Mouse (Mus musculus) limb, embryonic 11.5 days (tissue): ENCODE measurements around the gene Tmem56. TPM values are rescaled to one million over a fixed set of nuclear protein-coding genes. Genes with fewer than 3 reads are reported as not detected.

ENCODE experiments used
- ATAC-seq: fragments of 200-750 bp; cut with Nextera tagmentation; 2 replicates; pipeline ENCODE4 v1.8.0; 2017; ENCODE audit warnings: low read depth; ENCODE audit not compliant: insufficient number of reproducible peaks, low FRiP score, low TSS enrichment
- DNase-seq: peaks from one replicate; pipeline ENCODE4 v3.0.0-alpha.2; 2015; ENCODE audit warnings: low spot score
- H3K27ac ChIP-seq: fragments of 300-500 bp; sonication (generic); replicated peaks from 2 replicates; pipeline ENCODE4 v1.5.1; 2014; ENCODE audit warnings: low read depth, mild to moderate bottlenecking, low read length
- H3K27me3 ChIP-seq: fragments of 300-500 bp; sonication (generic); 2 replicates; pipeline ENCODE4 v1.6.1; 2014; ENCODE audit warnings: mild to moderate bottlenecking, low read length, mixed read lengths; ENCODE audit not compliant: control insufficient read depth, insufficient read depth
- H3K36me3 ChIP-seq: fragments of 300-500 bp; sonication (generic); 2 replicates; pipeline ENCODE4 v1.6.1; 2014; ENCODE audit warnings: mild to moderate bottlenecking, low read length, moderate library complexity, mixed read lengths; ENCODE audit not compliant: control insufficient read depth, insufficient read depth
- H3K4me1 ChIP-seq: fragments of 300-500 bp; sonication (generic); 2 replicates; pipeline ENCODE4 v1.6.1; 2014; ENCODE audit warnings: low read length, mixed read lengths; ENCODE audit not compliant: control insufficient read depth, insufficient read depth
- H3K4me2 ChIP-seq: fragments of 300-500 bp; sonication (generic); 2 replicates; pipeline ENCODE4 v1.6.1; 2014; ENCODE audit warnings: low read depth, mild to moderate bottlenecking, moderate library complexity; ENCODE audit not compliant: severe bottlenecking
- H3K4me3 ChIP-seq: fragments of 300-500 bp; sonication (generic); 2 replicates; pipeline ENCODE4 v1.5.1; 2014; ENCODE audit warnings: low read depth, low read length
- H3K9ac ChIP-seq: fragments of 300-500 bp; sonication (generic); 2 replicates; pipeline ENCODE4 v1.6.1; 2014; ENCODE audit warnings: mild to moderate bottlenecking, low read length
- H3K9me3 ChIP-seq: fragments of 300-500 bp; sonication (generic); 2 replicates; pipeline ENCODE4 v1.6.1; 2016; ENCODE audit warnings: low read length; ENCODE audit not compliant: control insufficient read depth
- WGBS: fragments of 180-500 bp; shearing (Covaris S2); extraction: QIAGEN DNeasy Blood & Tissue Kit; methylation state at CpG from one replicate; pipeline ENCODE4 v1.1.7; 2014; 5-methylcytosine and 5-hydroxymethylcytosine counted together
- polyA plus RNA-seq: library from polyadenylated mRNA; unstranded; fragments of >200 nt; fragmentation: Nextera tagmentation; extraction: Ambion mirVana; gene quantifications from 2 replicates; pipeline ENCODE4 v1.2.1, GENCODE M21; 2014

Gene Tmem56
- polyA plus RNA-seq, 1 experiment from 2014 or later, result 0.95 TPM

DNA sequence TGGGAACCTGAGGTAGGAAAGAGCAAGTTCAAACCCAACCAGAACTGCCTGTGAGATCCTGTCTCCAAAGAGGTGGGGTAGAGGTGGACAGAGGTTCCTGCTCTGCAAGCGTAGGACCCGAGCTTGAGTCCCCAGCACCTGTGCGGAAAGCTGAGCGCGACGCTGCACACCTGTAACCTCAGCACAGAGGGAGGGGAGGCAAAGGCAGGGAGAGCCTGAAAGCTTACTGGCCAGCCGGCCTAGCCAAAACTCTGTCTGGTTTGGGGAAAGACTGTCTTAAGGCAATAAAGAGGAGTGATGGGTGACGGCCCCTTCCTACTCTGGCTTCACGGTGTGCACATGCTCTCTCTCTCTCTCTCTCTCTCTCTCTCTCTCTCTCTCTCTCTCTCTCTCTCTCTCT lies 30.1 kb upstream of the Tmem56 start:
- DNase-seq (no peak), ATAC-seq (no peak)
- Histone ChIP-seq H3K4me1 (no peaks in the 10 kb centered on the region), H3K27ac (no peak overlapping the region), H3K36me3 (no peaks in the 10 kb centered on the region), H3K9me3 (no peaks in the 10 kb centered on the region), H3K9ac (no peak overlapping the region), H3K4me3 (no peak overlapping the region), H3K4me2 (no peak overlapping the region), H3K27me3 (no peaks in the 10 kb centered on the region)
- 65% methylated on average over 9 of the region's 9 CpGs for WGBS

GRCm38 (mm10) chr3:121312426-121312825 lies 29.5 kb upstream of the Tmem56 start:
- H3K4me2 ChIP-seq, result no peak overlapping the region
- ATAC-seq, result no peak
- H3K4me3 ChIP-seq, result no peak overlapping the region
- no peak for DNase-seq
- no peaks in the 10 kb centered on the region for H3K27me3 ChIP-seq
- no peaks in the 10 kb centered on the region for H3K9me3 ChIP-seq
- no peaks in the 10 kb centered on the region for H3K4me1 ChIP-seq
- H3K36me3 ChIP-seq, result no peaks in the 10 kb centered on the region
- 86% methylated on average over 6 of the region's 6 CpGs for WGBS
- H3K9ac ChIP-seq, result no peak overlapping the region
- H3K27ac ChIP-seq, result no peak overlapping the region

DNA sequence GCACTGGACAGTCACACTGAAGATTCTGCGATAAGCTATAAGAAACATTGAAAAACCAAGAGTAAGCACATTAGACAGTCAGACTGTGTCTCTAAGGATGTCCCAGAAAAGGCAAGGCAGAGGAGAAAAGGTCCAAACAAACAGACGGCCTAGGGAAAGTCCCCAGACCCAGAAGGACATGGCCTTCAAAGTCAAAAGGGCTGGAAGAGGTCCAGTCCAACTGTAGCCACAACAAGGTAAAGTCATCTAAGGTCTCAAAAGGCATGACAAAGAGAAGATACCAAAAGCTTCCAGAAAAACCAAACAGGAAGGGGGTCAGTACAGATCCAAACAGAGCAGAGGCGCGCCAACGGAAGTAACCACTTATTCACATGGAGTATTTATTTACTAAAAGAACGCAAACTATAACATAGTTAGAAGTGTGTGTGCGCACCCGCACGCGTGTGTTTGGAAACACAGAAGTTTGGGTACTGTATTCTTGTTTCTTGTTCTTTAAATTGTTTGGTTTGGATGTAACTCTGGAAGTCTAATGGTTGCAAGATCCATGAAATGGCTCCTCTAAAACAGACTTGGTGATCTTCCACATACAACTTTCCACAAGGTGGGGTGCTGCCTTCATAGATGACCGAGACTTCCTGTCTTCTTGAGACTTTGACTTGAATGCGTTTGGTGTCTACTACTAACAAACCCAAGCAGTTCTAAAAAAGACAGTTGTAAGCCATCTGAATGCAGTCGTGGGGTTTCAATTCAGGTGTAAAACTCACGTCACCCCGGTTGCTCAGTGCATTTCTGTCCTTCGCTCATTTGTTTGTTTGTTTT lies 27.2 kb upstream of the Tmem56 start:
- Histone ChIP-seq H3K4me2 (no peak overlapping the region), H3K9me3 (no peaks in the 10 kb centered on the region), H3K27ac (no peak overlapping the region), H3K9ac (no peak overlapping the region), H3K27me3 (no peaks in the 10 kb centered on the region), H3K36me3 (no peaks in the 10 kb centered on the region), H3K4me1 (no peaks in the 10 kb centered on the region), H3K4me3 (no peak overlapping the region)
- DNase-seq, result no peak
- 92% methylated on average over 16 of the region's 16 CpGs for WGBS
- no peak for ATAC-seq

DNA sequence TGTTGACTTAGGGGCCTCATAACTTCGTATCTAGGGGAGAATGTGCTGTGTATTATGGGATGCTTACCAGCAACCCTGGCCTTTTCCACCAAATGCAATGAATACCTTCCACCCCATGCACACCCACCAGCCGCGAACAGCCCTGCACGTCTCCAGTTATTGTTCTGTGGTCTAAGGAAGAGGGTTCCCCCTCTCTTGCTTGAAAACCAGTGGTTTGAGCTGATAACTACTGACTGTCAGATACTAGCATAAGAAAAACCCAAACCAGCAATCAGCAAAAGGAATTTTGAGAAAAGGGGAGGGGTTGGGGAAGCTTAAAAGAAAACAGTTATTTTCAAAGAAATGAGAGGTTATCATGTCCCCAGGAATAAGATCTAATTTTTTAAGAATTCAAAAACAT lies 26.5 kb upstream of the Tmem56 start:
- H3K9me3 ChIP-seq, result no peaks in the 10 kb centered on the region
- no peak overlapping the region for H3K4me2 ChIP-seq
- no peak overlapping the region for H3K9ac ChIP-seq
- ATAC-seq (no peak), DNase-seq (no peak)
- no peak overlapping the region for H3K4me3 ChIP-seq
- 84% methylated on average over 4 of the region's 4 CpGs for WGBS
- no peaks in the 10 kb centered on the region for H3K27me3 ChIP-seq
- H3K27ac ChIP-seq, result no peak overlapping the region
- no peaks in the 10 kb centered on the region for H3K36me3 ChIP-seq
- H3K4me1 ChIP-seq, result no peaks in the 10 kb centered on the region

- Histone ChIP-seq H3K4me2 (no peak overlapping the region), H3K9me3 (no peaks in the 10 kb centered on the region), H3K4me3 (no peak overlapping the region), H3K9ac (no peak overlapping the region), H3K27ac (no peak overlapping the region), H3K36me3 (no peaks in the 10 kb centered on the region), H3K4me1 (no peaks in the 10 kb centered on the region), H3K27me3 (no peaks in the 10 kb centered on the region)
- WGBS, result 75% methylated on average over 5 of the region's 5 CpGs
- DNase-seq (no peak), ATAC-seq (no peak; the same call in 1 of the 2 replicates)
Measured at GRCm38 (mm10) chr3:121308935-121309334, 26.0 kb upstream of the Tmem56 start.

- peak; percentile 54; the same call in 1 of the 2 replicates for ATAC-seq
- Histone ChIP-seq H3K4me3 (no peak overlapping the region), H3K27ac (no peak overlapping the region), H3K4me2 (no peak overlapping the region), H3K9me3 (no peaks in the 10 kb centered on the region), H3K27me3 (no peaks in the 10 kb centered on the region), H3K4me1 (no peaks in the 10 kb centered on the region), H3K9ac (no peak overlapping the region), H3K36me3 (no peaks in the 10 kb centered on the region)
- 80% methylated on average over 7 of the region's 7 CpGs for WGBS
- DNase-seq, result peak; percentile 84
Measured at GRCm38 (mm10) chr3:121307532-121308234, 24.8 kb upstream of the Tmem56 start.

DNA sequence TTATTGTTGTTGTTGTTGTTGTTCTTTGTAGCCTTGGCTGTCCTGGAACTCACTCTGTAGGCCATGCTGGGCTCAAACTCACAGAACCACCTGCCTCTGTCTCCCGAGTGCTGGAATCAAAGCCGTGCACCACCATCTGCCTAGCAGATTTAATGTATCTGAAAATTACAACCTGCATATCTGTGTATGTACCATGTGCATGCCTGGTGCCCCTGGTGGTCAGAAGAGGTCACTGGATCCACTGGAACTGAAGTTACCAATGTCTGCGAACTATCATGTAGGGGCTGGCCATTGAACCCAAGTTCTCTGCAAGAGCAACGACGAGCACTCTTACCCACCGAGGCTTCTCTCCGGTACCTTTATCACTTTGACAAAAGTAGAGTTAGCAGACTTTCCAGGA lies 23.7 kb upstream of the Tmem56 start:
- 94% methylated on average over 7 of the region's 7 CpGs for WGBS
- H3K27me3 ChIP-seq, result no peaks in the 10 kb centered on the region
- no peaks in the 10 kb centered on the region for H3K9me3 ChIP-seq
- H3K4me2 ChIP-seq, result no peak overlapping the region
- no peak overlapping the region for H3K27ac ChIP-seq
- H3K36me3 ChIP-seq, result no peaks in the 10 kb centered on the region
- no peak for DNase-seq
- ATAC-seq, result no peak
- H3K9ac ChIP-seq, result no peak overlapping the region
- no peaks in the 10 kb centered on the region for H3K4me1 ChIP-seq
- no peak overlapping the region for H3K4me3 ChIP-seq

- 80% methylated on average over 2 of the region's 2 CpGs for WGBS
- H3K27me3 ChIP-seq, result no peaks in the 10 kb centered on the region
Measured at GRCm38 (mm10) chr3:121294200-121294599, 11.3 kb upstream of the Tmem56 start.

More at GRCm38 (mm10) chr3:121294200-121294599, 11.3 kb upstream of the Tmem56 start:
- no peak for DNase-seq
- Histone ChIP-seq H3K4me3 (no peak overlapping the region), H3K9me3 (no peaks in the 10 kb centered on the region), H3K4me2 (no peak overlapping the region), H3K27ac (no peak overlapping the region), H3K4me1 (no peaks in the 10 kb centered on the region), H3K9ac (no peak overlapping the region), H3K36me3 (no peaks in the 10 kb centered on the region)
- no peak for ATAC-seq
